Mouse (Mus musculus) testis, adult 2 months (tissue): ENCODE data around the gene Ergic1.

Source experiments
- CTCF ChIP-seq: fragments of 200-500 bp; IDR thresholded peaks from 2 replicates; pipeline ENCODE4 v1.5.1; 2012; ENCODE audit warnings: low read depth, mild to moderate bottlenecking, inconsistent platforms, low read length, moderate library complexity; ENCODE audit not compliant: control insufficient read depth, insufficient read depth, insufficient replicate concordance
- POLR2A ChIP-seq: fragments of 200-500 bp; IDR thresholded peaks from 2 replicates; pipeline ENCODE4 v1.6.1; 2012; ENCODE audit warnings: low read depth, mild to moderate bottlenecking, inconsistent platforms, low read length, moderate library complexity; ENCODE audit not compliant: control insufficient read depth

DNA sequence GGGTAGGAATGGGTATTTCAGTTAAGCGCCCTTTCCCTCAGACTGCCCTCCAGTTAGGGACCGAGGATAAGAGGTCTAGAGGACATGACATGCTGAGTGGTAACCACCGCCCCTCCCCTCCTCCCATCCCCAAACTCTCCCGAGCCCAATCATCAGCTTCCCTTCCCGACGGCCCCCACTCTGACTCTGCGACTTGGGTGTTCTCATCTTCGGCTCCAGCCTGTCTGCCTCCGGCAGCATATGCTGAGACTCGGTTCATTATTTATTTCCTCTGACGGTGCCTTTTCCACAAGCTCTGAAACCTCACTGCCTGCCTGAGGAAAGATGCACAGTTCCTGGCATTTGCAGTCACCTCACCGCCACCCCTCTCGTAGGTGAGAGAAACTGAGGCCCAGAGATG, 86.0 kb downstream of the Ergic1 start:
- TF ChIP-seq CTCF (no peak), POLR2A (no peak)
